Mouse (Mus musculus): ENCODE results near the gene Tob2. TPM values are rescaled to one million over a fixed set of nuclear protein-coding genes. Genes with fewer than 3 reads are reported as not detected.
A peak's percentile ranks its signal among the peaks of the same experiment; 100 is the strongest.

Gene Tob2
- polyA plus RNA-seq (2012; rRNA removed): 35.8 and 39.0 TPM in 2 replicates

GRCm38 (mm10) chr15:81858517-81859329 is at the start of gene Tob2:
Gene Tob2 (minus strand): TSS chr15:81858796.
- peaks cover 5% of the 10 kb centered on the region; the same call in 1 of the 2 replicates for H3K4me1 ChIP-seq (ENCODE audit: control insufficient read depth, insufficient read depth, low read length)
- TF ChIP-seq CTCF (IDR thresholded peaks at IDR 0.05; ENCODE audit: insufficient read depth, low read length): no peak
- peak; percentile 21; the same call in 1 of the 2 replicates for TF ChIP-seq POLR2A (IDR thresholded peaks at IDR 0.05; ENCODE audit: borderline replicate concordance, extremely low read depth, low read depth, low read length)
- DNase-seq: peak; percentile 76
- WGBS: under 1% methylated on average over 44 of the region's 44 CpGs
- H3K4me3 ChIP-seq (replicated peaks; ENCODE audit: extremely low read depth, low read depth, low read length): peak within 1 kb of the TSS; percentile 83

GRCm38 (mm10) chr15:81907953-81908352 is 49.4 kb upstream of the Tob2 start:
- WGBS: 66% methylated on average over 8 of the region's 8 CpGs
- H3K4me3 ChIP-seq (replicated peaks; ENCODE audit: extremely low read depth, low read depth, low read length): no peak overlapping the region
- no peak for DNase-seq
- no peaks in the 10 kb centered on the region for H3K4me1 ChIP-seq (ENCODE audit: control insufficient read depth, insufficient read depth, low read length)
- TF ChIP-seq POLR2A (IDR thresholded peaks at IDR 0.05; ENCODE audit: borderline replicate concordance, extremely low read depth, low read depth, low read length) (no peak), CTCF (IDR thresholded peaks at IDR 0.05; ENCODE audit: insufficient read depth, low read length) (no peak)

- no peaks in the 10 kb centered on the region for H3K4me1 ChIP-seq (ENCODE audit: control insufficient read depth, insufficient read depth, low read length)
- no peak overlapping the region for H3K4me3 ChIP-seq (replicated peaks; ENCODE audit: extremely low read depth, low read depth, low read length)
- WGBS: 33% methylated on average over 2 of the region's 2 CpGs
- DNase-seq: peak; percentile 77
- TF ChIP-seq POLR2A (IDR thresholded peaks at IDR 0.05; ENCODE audit: borderline replicate concordance, extremely low read depth, low read depth, low read length) (no peak), CTCF (IDR thresholded peaks at IDR 0.05; ENCODE audit: insufficient read depth, low read length) (peak; percentile 39; the same call in 1 of the 2 replicates)
These were observed 46.3 kb upstream of the Tob2 start for GRCm38 (mm10) chr15:81904939-81905338.

GRCm38 (mm10) chr15:81898751-81899150 is 40.2 kb upstream of the Tob2 start:
- WGBS: 69% methylated on average over 2 of the region's 2 CpGs
- Histone ChIP-seq H3K4me3 (replicated peaks; ENCODE audit: extremely low read depth, low read depth, low read length) (no peak overlapping the region), H3K4me1 (ENCODE audit: control insufficient read depth, insufficient read depth, low read length) (peaks cover 3% of the 10 kb centered on the region; the same call in 1 of the 2 replicates)
- DNase-seq: no peak
- TF ChIP-seq CTCF (IDR thresholded peaks at IDR 0.05; ENCODE audit: insufficient read depth, low read length) (no peak), POLR2A (IDR thresholded peaks at IDR 0.05; ENCODE audit: borderline replicate concordance, extremely low read depth, low read depth, low read length) (no peak)

- WGBS: 90% methylated on average over 5 of the region's 5 CpGs
- TF ChIP-seq CTCF (IDR thresholded peaks at IDR 0.05; ENCODE audit: insufficient read depth, low read length) (no peak), POLR2A (IDR thresholded peaks at IDR 0.05; ENCODE audit: borderline replicate concordance, extremely low read depth, low read depth, low read length) (no peak)
- Histone ChIP-seq H3K4me3 (replicated peaks; ENCODE audit: extremely low read depth, low read depth, low read length) (no peak overlapping the region), H3K4me1 (ENCODE audit: control insufficient read depth, insufficient read depth, low read length) (peaks cover 3% of the 10 kb centered on the region; the same call in 1 of the 2 replicates)
- no peak for DNase-seq
These were observed 39.1 kb upstream of the Tob2 start for GRCm38 (mm10) chr15:81897607-81898285.

- TF ChIP-seq CTCF (IDR thresholded peaks at IDR 0.05; ENCODE audit: insufficient read depth, low read length): no peak
- TF ChIP-seq POLR2A (IDR thresholded peaks at IDR 0.05; ENCODE audit: borderline replicate concordance, extremely low read depth, low read depth, low read length): no peak
- Histone ChIP-seq H3K4me3 (replicated peaks; ENCODE audit: extremely low read depth, low read depth, low read length) (no peak overlapping the region), H3K4me1 (ENCODE audit: control insufficient read depth, insufficient read depth, low read length) (peaks cover 3% of the 10 kb centered on the region; the same call in 1 of the 2 replicates)
- no peak for DNase-seq
- WGBS: 85% methylated on average over 2 of the region's 2 CpGs
These were observed 37.8 kb upstream of the Tob2 start for GRCm38 (mm10) chr15:81896407-81896806.

GRCm38 (mm10) chr15:81894002-81894401 is 35.4 kb upstream of the Tob2 start:
- Histone ChIP-seq H3K4me1 (ENCODE audit: control insufficient read depth, insufficient read depth, low read length) (peaks cover 3% of the 10 kb centered on the region; the same call in 1 of the 2 replicates), H3K4me3 (replicated peaks; ENCODE audit: extremely low read depth, low read depth, low read length) (no peak overlapping the region)
- 74% methylated on average over 1 of the region's 1 CpGs for WGBS
- TF ChIP-seq CTCF (IDR thresholded peaks at IDR 0.05; ENCODE audit: insufficient read depth, low read length): no peak
- DNase-seq: peak; percentile 59

GRCm38 (mm10) chr15:81891822-81892580 is 33.4 kb upstream of the Tob2 start:
- H3K4me3 ChIP-seq (replicated peaks; ENCODE audit: extremely low read depth, low read depth, low read length): no peak overlapping the region
- peaks cover 3% of the 10 kb centered on the region; the same call in 1 of the 2 replicates for H3K4me1 ChIP-seq (ENCODE audit: control insufficient read depth, insufficient read depth, low read length)
- 81% methylated on average over 8 of the region's 8 CpGs for WGBS
- TF ChIP-seq CTCF (IDR thresholded peaks at IDR 0.05; ENCODE audit: insufficient read depth, low read length): no peak
- TF ChIP-seq POLR2A (IDR thresholded peaks at IDR 0.05; ENCODE audit: borderline replicate concordance, extremely low read depth, low read depth, low read length): no peak
- no peak for DNase-seq

GRCm38 (mm10) chr15:81891140-81891802 is 32.7 kb upstream of the Tob2 start:
- DNase-seq: no peak
- TF ChIP-seq POLR2A (IDR thresholded peaks at IDR 0.05; ENCODE audit: borderline replicate concordance, extremely low read depth, low read depth, low read length) (no peak), CTCF (IDR thresholded peaks at IDR 0.05; ENCODE audit: insufficient read depth, low read length) (no peak)
- no peak overlapping the region for H3K4me3 ChIP-seq (replicated peaks; ENCODE audit: extremely low read depth, low read depth, low read length)
- peaks cover 5% of the 10 kb centered on the region for H3K4me1 ChIP-seq (ENCODE audit: control insufficient read depth, insufficient read depth, low read length)
- WGBS: 81% methylated on average over 7 of the region's 7 CpGs
